Mouse (Mus musculus) CD4-positive, CD25-positive, alpha-beta regulatory T cell, adult 2 months (primary cell): Measurements from ENCODE around the gene Wdr45.
"Not testable (repeated sequence)": the region's sequence is repeated elsewhere in the genome, so short reads cannot be mapped to it uniquely, and the experiment has no call there.

Source experiments
- DNase-seq: peaks from one replicate; pipeline ENCODE4 v3.0.0-alpha.2; 2012; ENCODE audit warnings: low read depth, low spot score

The Wdr45 gene

DNA sequence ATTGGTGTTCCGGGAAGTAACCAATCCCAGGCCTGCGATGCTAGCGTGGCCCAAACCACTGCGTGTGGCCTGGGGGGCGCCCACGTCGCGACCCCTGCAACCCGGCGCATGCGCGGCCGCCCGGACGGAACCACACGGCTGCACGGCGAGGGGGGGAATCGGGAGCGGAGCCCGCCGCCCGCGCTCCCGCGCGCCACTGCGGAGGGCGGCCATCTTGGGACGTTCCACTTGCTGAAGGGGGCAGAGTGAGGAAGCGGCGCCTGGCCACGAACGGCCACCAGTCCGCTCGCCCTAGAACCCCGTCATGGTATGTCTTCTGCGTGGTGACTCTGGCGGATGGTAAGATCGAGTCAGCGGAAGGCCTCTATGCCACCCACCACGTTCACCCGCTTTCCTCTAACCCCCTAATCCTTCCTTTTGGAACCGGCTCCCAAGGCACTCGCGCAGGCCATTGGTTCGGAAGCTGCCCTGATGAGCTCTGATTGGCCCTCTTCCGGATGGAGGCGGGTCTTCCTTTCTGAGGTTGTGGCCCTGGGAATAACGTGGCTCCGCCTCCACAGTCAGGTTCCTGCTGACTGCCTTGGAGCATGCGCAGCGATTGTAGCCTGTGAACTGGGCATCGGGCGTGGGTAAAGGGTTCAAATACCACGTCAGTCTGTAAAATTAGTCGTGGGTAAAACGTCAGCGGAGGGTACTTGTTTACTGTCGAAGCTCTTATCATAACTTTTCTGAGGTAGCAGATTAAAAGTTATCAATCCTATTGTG, at the start of gene Wdr45:
TSS of gene Wdr45 (plus strand) at position 199 of the 765 bp plus-strand sequence.
- DNase-seq = peak; percentile 95

DNA sequence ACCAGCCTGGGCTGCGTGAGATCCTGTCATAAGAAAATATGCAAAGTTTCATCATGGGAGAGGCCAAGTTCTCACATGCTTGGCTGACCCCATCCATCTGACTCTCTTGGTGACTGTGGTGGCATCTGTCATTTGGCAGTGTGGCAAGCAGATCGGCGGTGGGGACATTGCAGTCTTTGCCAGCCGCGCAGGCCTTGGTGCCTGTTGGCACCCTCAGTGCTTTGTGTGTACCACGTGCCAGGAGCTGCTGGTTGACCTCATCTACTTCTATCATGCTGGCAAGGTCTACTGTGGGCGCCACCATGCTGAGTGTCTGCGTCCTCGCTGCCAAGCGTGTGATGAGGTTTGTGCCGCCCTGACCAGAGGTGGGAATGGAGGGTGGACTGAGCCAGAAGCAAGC, 49.3 kb upstream of the Wdr45 start:
- DNase-seq = no peak

DNA sequence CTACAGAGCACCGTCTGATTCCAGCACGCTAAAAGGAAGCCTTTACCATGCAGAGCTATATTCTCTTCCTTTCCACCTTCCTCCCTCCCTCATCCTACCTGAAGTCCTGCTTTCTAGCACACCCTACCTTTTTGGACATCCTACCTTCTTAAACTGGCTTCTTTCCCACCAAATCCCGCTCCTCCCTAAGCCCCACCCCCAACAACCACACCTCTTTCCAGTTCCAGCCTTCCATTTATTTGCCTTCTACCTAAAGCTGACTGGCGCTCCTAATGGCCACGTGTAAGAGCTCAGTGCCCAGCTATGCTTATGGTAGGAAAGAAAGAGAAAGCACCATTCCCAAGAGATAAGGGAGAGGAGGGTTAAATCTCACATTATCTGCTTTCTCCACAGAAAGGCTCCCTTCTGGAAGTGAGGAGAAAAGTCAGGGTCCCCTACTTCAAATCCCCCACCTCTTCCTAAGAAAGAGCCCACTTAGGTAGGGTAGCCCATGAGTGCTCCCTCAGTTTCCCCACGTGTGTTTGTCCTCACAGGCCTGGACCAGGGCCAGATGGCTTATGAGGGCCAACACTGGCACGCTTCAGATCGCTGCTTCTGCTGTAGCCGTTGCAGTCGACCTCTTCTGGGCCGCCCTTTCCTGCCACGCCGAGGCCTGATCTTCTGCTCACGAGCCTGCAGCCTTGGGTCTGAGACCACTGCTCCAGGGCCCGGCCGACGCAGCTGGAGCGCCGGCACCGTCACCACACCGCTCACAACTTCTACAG, 48.2 kb upstream of the Wdr45 start:
- no peak for DNase-seq

DNA sequence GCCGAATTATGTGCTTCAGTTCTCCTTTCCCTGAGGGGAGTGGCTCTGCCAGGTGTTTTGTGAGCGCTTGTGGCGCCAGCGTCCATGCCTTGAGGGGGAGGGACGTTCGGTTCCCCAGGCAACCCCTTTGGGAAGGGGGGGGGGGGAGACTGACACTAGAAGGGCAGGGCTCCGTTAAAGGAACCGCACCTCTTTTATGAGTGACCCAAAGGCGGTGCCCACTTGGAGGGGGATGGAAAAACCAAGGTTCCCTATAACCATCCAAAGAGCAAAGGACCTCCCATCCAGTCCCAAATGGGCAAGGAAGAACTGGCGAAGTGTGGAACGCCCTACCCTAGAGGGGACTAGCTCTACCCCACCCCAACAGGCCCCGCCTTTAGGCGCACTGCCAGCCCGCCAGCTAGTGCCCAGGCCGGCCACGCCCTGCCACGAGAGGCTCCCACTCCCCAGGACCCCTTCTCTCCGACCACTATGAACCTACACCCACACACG, 43.7 kb upstream of the Wdr45 start:
- DNase-seq = peak; percentile 66

DNA sequence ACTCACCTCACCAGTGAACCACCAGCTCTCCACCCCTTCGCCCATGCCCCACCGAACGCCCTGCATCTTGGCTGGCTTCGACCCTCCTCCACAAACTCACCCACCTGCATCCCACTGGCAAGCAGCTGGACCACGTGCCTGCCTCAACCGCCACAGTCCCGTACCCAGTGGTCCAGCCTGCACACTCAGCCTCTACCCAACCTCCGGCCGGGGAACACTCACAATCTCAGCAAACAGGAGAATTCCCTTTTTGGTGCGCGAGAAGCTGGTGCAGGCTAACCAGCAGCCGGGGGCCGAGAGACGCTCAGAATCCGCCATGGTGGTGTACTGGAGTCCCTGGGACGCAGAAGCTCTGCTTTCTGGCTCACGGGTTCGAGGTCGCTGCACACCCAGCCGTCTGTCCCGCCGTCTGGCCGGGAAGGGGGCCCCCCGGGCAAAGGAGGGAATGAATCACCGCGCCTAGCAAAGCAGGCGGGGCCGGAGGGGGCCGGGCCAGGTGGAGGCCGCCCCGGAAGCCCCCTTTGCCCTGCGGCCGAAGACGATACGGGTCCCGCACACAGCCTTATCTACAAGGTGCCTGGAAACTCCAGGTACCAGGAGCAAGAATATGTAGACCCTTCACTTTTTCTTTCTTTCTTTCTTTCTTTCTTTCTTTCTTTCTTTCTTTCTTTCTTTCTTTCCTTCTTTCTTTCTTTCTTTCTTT, 43.1 kb upstream of the Wdr45 start, which contains the start of gene Plp2:
TSS of gene Plp2 (minus strand) at position 470 of the 703 bp plus-strand sequence.
- peak; percentile 51 for DNase-seq

GRCm38 (mm10) chrX:7672739-7673138, 41.4 kb upstream of the Wdr45 start:
- DNase-seq = no peak

DNA sequence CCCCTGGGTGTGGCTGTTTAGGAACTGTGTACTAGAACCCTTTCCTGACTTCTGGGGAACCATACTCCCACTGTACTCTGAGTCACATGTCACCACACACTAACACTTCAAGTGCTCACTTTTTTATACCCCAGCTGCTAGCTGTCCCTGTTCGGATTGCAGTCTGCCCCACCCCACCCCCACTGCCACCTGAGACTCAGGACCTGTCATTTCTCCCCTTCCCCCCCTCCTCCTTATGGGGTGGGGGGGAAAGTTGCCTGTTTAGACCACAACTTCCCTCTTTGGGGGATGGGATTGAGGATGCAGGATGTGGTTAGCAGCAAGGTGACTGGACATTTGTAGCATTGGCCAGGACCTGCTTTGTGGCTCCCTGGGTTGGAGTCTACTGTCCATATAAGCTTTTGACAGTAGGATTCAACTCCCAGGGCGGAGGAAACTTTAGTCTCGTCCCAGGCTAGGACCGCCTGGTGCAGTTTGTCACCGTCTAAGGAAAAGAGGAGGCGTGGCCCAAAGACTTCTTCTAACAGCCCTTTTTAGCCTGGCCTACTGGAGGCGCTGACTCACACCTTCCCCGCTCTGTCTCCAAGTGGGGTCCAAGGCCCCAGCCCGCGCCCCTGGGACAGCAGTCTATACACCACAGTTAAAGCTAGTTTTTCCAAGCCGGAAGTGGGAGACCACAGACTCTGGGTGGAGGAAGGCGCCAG, 40.4 kb upstream of the Wdr45 start:
- peak; percentile 56 for DNase-seq

DNA sequence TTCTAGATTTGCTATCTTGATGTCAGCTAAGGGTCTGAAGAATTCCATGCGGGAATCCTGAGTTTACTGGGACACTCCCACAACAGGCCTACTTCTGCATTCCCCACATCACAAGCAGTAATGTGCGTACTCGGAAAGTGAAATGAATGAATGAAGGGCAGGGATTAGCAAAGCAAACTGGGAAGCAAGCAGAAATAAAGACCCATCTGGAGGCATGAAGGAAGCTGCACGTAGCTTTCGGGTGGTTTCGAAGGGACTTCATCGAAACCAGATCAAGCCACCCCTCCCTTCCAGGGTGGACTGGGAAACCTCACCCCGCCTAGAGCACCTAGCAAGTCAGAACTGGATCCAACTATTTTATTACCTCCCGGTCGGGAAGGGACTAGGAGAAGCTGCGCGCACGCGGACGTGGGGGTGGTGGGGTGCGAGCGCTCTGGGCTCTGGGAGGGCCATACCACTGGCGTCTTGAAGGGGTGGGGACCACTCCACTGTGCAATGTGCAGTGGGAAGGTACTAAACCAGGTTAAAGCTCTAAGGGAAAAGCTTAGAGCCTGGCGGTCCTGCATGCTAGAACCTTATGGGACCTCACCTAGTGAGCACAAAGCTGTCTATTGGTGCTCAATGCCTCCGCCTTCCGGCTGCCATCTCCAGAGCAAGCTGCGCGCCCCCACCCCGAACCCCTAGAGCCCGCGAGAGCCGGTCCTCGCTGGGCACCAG, 39.7 kb upstream of the Wdr45 start:
- DNase-seq = peak; percentile 61

DNA sequence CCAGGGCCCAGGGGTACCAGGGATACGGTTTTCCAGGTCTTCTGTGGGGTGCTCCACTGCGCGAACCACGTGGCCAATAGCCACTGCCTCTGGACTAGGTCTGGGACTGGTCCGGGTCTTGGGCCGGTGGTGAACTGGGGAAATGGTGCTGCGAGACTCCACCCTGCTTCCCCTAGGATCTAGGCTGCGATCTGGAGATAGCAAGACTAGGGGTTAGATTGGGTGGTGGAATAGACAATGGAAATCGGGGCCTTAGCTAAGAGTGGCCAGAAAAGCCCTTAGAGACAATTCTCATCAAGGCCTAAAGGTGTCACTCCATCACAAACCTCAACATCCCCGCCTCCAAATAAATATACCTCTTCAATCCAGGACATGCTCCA, 39.1 kb upstream of the Wdr45 start:
- DNase-seq = peak; percentile 30

GRCm38 (mm10) chrX:7678986-7679385, 35.1 kb upstream of the Wdr45 start:
- no peak for DNase-seq

- peak; percentile 95 for DNase-seq
Measured at GRCm38 (mm10) chrX:7679405-7680056, 34.6 kb upstream of the Wdr45 start.

GRCm38 (mm10) chrX:7680057-7680412, 34.1 kb upstream of the Wdr45 start:
- DNase-seq = no peak

DNA sequence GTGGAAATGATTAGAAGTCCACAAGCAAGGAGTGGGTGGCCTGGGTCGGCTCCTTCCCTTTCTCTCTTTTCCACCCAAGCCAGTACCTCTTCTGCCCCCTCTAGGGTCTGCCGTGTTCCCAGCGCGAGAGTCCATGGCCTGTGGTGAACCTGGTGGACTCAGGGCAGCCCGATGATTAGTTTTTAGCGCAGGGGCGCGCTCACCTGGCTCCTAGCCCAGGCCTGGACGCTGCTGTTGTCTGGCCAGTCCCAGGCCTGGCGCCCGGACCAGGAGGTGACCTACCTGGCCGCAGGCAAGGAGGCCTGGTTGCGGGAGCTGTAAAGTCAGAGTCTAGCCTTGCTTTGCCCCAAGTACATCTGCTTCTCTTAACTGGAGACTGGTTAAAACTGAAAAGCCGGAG, 33.3 kb upstream of the Wdr45 start, which contains the start of gene Magix:
TSS of gene Magix (minus strand) at position 388 of the 400 bp plus-strand sequence.
- DNase-seq = no peak

DNA sequence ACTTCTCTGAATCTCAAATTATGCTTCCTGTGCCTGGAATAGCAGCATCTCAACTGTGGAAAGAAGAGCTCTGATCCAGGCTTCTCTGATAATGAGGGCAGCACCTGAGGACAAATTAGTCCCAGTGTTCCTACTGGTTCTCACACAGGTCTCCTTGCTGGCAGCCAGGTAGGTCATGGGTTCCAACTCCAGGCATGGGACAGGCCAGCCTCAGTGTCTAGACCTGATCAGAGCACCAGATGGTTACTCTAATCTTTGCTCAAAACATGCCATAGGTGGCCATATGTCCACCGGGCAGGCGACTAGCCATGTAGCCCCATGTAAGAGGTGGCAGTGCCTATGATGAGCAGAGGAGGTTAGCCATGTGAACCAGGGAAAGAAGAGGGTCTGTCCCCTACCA, 25.8 kb upstream of the Wdr45 start:
- DNase-seq = no peak

DNA sequence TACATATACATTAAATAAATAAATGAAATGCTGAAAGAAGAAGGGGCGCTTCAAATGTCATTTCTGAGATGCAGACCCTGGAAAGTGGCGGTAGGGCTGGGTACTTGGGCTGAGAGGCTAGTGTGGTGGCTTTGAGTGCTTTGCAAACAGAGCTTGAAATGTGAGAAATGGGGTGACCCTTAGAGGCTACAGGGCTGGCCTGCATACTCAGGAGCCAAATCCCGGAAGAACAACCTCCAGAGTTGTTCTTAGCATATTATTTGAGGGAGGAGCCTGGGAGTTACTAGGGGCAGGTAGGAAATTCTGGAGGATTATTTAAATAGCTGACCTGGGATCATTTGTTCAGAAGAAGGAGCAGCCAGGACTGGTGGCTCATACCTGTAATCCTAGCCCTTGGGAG, 23.6 kb upstream of the Wdr45 start:
- no peak for DNase-seq

- DNase-seq = peak; percentile 87
Measured at GRCm38 (mm10) chrX:7692862-7693261, 21.3 kb upstream of the Wdr45 start.

- no peak for DNase-seq
Measured at GRCm38 (mm10) chrX:7696520-7696919, 17.6 kb upstream of the Wdr45 start.

DNA sequence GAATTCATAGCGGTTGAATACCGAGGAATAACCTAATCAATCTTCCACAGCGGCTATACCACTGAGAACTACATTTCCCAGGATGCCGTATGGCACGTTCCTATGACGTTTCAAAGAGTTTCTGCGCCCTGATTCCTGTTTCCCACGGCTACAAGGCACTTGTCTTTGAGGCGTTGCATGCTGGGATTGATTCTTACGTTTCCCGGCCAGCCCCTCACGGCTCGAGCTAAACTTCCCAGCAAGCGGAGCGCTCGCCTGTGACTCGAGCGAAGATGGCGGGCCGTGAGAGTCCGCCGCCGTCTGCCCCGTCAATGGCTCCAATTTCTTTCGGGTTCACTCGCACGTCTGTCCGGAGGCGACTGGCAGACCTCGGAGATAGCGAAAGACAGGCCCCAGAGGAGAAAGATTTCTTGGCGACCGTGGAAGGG, 17.2 kb upstream of the Wdr45 start, which contains the start of gene Gpkow:
TSS of gene Gpkow (plus strand) at position 178 of the 428 bp plus-strand sequence.
- DNase-seq = peak; percentile 93

DNA sequence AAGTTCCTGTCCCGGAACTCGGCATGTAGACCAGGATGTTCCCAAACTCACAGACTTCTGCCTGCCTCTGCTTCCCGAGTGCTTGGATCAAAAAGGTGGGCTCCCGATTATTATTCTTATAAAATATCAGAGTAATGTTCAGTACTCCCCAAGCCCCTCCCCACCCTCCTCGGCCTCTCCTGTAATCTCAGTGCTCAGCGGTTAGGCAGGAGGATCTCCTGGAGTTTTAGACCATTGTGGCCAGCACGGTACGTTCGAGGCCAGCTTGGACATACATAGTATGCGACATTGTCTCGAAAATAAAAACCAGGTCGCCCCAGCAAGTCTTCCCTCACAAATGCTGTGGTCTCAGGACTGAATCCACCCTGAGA, 384 bp upstream of the Wdr45 start:
- not testable (repeated sequence) for DNase-seq

GRCm38 (mm10) chrX:7716058-7716457, 1.9 kb downstream of the Wdr45 start:
- peak; percentile 57 for DNase-seq
